Mouse (Mus musculus): ENCODE results near the gene Rrnad1.
"Not testable (repeated sequence)": the region's sequence is repeated elsewhere in the genome, so short reads cannot be mapped to it uniquely, and the experiment has no call there.

The Rrnad1 gene

DNA sequence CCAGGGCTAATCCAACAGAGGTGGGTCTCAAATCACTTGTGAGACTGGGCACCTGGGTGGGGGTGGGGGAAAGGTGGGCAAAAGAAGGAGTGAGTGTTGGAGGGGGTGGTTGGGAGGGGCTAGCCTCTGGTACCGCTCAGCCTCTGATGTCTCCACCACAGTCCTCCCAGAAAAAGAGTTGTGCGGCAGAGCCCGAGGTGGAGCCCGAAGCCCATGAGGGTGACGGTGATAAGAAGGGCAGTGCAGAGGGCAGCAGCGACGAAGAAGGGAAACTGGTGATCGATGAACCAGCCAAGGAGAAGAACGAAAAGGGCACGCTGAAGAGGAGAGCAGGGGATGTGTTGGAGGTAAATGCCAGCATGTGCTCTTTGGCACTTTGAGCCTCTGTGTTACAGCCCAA is 16.6 kb downstream of the Rrnad1 start:
- no peak for DNase-seq (ENCODE audit: low spot score)

DNA sequence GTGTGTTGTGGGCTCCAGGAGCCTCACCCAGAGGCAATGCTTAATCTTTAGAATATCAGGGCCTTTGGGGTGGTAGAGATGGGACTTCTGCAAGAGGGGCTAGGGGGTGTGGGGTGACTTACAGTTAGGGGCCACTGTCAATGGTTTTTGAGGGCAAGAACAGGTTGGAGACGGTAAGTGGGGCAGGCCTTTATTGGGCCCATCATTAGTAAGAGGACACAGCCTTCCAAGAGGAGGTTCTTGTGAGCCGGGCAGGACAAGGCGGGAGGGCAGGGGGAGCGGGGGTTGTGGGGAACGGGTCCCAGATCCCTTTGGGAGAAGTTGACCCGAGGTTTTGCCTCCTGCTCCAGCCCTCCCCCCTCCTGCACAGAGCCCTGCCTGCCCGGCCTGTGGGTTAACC is 17.0 kb downstream of the Rrnad1 start:
- no peak for DNase-seq (ENCODE audit: low spot score)

DNA sequence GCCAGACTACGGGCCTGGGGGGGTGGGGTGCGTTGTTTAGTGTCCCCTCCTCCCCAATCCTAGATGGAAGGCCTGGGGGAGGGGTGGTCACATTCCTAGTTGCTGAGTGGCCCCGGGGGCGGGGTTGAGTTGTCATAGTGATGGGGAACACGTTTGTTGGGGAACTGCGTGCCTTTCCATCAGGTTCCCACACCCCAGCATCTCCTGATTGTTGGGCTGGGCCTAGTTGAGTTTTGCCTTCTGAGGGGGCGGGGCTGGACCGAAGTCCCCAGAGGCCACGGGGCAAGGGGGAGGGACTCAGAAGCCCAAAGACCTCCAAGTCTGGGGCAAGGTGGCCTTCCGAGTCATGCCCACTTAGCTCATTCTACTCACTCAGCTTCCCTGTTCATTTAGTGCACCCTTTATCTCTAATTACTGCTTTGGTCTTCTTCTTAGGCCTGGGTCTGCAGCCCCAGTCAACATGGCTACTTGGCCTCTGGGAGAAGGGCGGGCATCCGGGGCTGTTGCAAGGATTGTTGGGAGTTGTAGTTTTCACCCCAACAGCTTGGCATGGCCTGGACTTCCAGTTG is 19.9 kb downstream of the Rrnad1 start:
- DNase-seq (ENCODE audit: low spot score): peak; percentile 93

DNA sequence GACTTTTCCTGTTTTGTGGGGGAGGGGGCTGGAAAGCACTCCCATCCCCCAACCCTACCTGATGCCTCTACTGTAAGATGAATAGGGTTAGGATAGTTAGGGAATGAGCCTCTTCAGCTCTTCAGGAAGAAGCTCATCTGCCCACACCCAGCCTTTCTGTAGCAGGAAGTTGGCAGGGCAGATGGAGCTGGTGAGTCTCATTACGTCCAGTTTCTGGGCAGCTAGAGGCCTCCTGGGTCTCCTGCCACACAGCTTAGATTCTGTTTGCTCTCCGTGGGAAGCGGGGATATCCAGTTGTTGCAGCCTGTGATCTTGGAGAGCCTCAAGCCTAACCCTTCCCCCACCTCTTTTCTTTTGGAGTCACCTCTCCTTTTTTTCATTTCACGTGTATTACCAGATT is 20.6 kb downstream of the Rrnad1 start:
- DNase-seq (ENCODE audit: low spot score): no peak

DNA sequence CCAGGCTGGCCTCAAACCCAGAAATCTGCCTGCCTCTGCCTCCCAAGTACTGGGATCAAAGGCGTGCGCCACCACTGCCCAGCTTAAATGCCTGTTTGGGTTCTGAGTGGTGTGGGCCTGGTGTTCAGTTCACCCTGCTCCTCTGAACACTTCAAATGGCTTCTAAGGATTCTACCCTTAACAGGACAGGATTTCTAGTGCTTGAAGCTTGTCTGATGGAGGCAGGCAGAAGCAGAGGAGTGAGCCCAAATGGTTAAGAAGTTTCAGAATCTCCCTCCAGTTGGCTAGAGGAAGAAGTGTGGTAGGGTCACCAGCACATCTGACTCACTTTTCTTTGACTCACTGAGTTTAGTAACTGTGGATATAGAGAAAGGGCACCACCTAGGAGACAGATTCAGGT is 21.1 kb downstream of the Rrnad1 start:
- no peak for DNase-seq (ENCODE audit: low spot score)

DNA sequence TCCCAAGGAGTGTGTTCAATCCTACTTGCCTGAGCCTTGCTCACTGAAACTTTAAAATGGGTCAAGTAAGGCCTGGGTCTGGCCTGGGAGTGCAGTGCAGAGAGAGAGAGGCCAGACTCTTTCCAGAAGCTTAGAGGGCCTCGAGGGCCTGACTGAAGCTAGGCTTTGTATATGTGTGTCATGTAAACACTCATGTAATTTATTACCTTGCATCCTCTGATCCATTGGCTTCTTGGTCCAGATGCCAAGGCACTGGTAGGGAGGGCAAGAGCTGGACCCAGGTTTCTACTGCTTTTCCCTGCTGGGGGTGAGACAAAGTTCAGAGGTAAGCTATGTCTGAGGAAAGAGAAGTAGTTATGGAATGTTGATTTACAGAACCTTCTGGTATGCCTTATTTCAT is 22.6 kb downstream of the Rrnad1 start:
- DNase-seq (ENCODE audit: low spot score): no peak

DNA sequence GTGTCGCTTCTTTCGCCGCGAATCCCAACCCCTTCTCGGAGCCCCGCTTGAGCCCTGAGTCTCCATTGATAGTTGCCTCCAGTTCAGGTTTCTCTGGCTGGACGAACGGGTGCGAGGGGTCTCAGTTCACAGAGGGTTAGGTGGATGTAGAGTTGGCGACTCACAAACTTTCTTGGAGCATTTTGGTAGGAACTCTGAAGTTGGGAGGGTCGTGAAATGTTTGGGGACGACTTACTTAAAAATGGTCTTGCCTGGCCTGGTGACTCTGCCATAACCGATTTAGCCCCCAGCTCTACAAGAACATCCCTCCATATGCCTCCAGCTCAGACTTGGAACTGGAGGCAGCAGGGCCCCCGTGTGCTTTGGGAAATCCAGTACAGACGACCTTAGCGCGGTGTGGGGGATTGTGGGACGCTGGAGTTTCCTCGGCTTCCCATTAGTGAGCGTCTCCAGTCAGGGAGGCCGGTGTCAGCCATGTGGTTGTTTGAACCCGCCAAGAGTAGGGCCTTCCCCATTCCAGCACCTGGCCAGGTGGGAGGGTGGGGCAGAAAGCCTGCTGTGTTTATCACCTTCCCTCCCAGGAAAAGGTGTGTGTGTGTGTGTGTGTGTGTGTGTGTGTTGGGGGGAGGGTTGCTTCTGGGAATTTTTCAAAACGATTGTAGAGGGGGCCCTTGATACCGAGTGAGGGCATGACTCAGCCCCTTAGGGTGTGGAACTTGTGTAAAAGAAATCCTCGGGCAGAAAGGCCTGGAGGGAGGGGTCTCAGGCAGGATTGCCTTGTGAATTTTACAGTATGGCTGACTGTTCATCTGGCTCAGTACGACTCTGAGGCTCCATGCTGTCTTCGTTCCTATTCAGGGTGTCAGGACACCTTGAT is 23.3 kb downstream of the Rrnad1 start:
- DNase-seq (ENCODE audit: low spot score): peak; percentile 50

DNA sequence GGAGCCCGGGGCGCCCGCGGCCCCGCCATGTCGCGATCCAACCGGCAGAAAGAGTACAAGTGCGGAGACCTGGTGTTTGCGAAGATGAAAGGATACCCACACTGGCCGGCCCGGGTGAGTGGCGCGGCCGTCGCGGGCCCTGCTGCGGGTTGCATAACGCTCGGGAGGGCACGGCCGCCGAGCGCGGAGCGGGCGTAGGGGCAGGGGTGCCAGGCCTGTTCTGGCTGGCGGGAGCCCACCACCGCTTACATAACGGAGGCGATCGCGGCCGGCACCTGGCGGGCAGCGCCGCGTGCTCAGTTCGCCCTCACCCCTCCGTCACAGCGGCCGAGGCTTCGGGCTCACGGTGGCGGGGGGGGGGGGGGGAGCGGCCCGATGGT is 23.9 kb downstream of the Rrnad1 start:
- DNase-seq (ENCODE audit: low spot score): peak; percentile 44

DNA sequence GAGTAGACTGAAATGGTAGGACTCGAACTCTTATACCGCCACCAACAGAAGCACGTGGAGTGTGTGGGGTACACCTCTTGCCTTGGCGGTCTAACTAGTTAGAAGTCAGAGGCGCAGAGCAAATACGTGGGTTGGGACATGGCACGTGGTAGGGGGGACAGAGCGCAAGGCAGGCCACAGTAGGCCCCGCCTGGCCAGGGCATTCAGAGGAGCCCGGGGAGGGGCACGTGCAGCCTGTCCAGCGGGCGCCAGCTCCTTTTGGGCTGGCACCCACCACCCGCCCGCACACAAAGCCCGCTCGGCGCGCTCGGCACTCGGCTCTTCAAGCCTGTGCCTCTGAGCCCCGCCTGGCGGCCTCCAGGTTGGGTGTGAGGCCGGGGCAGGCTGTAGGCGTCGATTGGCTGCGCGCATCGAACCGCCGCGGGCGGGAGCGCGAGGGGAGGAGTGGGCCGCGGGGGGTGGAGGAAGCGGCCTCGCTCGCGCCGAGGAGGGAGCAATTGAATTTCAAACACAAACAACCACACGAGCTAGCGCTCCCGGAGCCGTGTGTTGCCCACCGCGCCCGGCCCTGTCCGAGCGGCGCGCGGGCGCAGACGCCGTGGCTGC is 24.5 kb downstream of the Rrnad1 start, which contains the start of gene Hdgf:
Hdgf (plus strand) TSS at position 442 of the 606 bp plus-strand sequence.
- DNase-seq (ENCODE audit: low spot score): peak; percentile 86

DNA sequence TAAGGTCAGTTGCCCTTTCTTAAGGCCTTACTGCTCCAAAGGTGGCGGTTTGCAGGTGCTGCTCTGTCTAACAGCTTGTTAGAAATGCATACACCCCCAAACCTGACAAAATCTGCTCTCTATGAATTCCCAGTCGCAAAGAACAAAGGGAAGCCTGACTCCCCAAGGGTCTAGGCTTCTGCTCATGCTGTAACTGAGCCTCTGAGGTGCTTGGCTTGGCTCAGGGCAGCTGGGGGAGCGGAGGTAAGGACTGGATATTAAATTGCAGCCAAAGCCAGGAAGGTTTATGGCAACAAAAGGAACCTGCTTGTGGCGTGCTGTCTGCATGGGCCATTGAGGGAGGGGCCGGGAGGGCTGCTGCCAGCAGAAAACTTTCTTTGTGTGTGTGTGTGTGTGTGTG is 26.7 kb downstream of the Rrnad1 start:
- DNase-seq (ENCODE audit: low spot score): no peak

DNA sequence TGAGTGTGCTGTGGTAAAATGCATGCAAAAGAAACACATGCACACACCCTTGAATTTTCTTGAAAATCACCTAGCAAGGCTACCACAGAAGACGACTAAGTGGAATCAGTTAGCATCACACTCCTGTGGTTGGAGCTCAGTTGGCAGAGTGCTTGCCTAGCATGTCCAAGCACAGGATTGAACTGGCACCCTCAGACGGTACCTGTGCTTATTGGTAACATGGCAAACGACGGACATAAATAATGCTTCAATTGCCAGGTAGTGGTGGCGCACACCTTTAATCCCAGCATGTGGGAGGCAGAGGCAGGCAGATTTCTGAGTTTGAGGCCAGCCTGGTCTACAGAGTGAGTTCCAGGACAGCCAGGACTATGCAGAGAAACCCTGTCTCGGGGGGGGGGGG is 28.6 kb downstream of the Rrnad1 start:
- not testable (repeated sequence) for DNase-seq (ENCODE audit: low spot score)

DNA sequence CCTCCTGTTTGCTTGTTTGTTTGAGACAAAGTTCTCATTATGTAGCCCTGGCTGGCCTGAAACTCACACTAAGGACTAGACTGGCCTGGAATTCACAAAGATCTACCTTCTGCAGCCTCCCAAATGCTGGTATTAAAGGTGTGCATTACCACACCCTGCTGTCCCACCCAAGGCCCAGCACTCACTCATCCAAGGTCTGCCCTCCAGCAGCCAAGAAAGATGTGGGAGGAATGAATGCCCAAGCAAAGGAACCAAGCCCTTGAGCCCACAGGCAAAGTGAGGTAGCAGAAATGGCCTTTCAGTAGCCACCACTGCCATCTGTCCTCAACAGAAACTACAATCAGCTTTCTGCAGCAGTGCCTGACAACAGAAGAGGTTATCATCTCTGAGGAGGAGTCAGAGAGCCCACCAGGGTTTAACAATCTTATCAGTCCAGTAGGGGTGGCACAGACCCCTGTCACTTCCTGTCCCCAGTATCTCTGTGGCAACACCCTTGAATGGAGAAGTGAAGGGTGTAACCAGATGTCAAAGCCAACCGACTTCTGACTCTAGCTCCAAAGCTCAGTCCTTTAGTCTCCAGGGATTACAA is 29.4 kb downstream of the Rrnad1 start:
- no peak for DNase-seq (ENCODE audit: low spot score)

DNA sequence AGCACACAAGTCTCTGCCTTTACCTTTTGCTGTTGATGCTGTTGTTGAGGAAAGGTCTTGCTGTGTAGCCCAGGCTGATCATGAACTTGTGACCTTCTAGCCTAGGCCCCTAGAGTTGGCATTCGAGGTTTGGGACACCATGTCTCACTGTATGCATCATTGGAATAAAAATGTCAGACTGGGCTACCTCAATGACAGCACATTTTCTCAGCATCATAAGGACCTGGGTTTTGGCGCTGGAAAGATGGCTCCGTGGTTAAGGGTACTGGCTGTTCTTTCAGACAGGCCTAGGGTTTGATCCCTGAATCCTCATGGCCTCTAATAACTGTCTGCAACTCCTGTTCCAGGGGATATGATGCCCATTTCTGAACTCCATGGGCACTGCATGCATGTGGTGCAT is 30.7 kb downstream of the Rrnad1 start:
- no peak for DNase-seq (ENCODE audit: low spot score)

DNA sequence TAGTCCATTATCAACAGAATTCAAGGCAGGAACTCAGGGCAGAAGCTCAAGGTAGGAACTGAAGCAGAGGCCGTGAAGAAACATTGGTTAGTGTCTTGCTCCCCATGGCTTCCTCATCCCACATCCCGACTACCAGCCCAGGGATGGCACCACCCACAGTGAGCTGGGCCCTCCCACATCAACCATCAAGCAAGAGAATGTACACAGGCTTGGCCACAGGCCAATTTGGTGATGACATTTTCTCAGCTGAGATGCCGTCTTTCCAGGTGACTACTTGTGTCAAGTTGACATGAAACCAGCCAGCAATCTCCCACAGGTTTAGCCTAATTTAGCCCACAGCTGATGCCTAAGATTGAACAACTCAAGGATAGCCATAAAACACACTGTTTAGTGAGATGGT is 31.3 kb downstream of the Rrnad1 start:
- DNase-seq (ENCODE audit: low spot score): no peak

DNA sequence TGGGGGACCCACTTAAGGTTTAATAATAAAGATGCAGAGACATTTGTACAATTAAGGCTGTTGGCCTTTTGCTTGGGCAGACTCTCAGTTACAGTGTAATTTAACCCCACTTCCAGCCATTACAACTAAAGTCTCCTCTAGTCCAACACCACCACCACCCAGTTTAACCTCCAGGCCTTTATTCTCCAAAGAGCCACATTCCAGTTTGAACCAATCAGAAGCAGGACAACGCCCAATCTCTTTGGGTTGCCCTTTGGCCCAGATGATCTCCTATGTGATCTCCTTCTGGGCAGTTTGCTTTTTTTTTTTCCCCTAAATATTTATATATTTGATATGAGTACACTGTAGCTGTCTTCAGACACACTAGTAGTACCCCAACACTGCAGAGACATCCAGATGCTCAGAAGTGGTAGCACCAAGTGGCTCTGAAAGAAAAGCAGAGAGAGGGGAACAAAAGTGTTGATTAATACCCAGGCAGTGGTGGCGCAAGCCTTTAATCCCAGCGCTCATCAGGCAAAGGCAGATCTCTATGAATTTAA is 37.1 kb downstream of the Rrnad1 start:
- DNase-seq (ENCODE audit: low spot score): no peak

DNA sequence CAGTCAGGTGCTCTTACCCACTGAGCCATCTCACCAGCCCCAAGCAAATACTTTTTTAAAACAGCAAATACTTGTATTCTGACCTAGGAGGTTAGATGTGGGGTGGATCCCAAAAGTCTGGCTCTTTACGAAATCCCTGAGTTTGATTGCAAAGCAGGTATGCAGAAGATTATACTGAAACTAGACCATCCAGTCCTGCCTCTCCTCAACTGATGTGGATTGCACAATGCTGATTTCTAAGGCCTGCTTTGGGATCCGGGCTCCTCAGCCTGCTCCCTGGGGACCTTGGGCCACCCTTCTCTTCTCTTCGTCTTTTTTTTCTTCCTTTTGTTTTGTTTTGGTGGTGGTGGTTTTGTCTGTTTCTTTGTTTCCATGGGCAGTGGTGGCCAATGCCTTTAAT is 39.0 kb downstream of the Rrnad1 start:
- no peak for DNase-seq (ENCODE audit: low spot score)

DNA sequence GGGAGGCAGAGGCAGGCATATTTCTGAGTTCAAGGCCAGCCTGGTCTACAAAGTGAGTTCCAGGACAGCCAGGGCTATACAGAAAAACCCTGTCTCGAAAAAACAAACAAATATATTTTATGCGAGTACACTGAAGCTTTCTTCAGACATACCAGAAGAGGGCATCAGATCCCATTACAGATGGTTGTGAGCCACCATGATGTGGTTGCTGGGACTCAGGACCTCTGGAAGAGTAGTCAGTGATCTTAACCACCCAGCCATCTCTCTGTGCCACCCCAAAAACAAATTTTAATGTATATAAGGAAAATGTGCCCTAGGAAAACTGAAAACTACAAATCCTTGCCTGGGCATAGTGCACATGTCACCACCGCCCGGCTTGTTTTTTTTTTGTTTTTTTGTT is 43.1 kb downstream of the Rrnad1 start:
- not testable (repeated sequence) for DNase-seq (ENCODE audit: low spot score)

DNA sequence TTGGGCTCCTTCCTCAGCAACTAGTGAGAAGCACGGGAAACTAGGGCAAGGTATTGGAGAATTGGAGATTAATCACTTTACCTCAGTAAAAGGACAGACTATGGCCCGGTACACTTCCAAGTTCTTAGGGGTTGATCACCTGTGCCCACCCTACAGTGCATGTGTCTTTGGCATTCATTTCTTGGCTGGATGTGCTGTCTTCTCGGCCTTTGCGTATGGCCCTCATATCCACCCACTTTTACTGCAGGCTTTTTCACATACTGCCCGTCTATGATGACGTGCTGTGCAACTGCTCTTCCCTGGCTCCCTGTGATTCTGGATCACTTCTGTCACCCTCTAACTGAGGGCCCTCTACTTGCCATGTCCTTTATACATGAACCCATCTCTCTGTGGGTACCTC is 44.1 kb downstream of the Rrnad1 start:
- no peak for DNase-seq (ENCODE audit: low spot score)

DNA sequence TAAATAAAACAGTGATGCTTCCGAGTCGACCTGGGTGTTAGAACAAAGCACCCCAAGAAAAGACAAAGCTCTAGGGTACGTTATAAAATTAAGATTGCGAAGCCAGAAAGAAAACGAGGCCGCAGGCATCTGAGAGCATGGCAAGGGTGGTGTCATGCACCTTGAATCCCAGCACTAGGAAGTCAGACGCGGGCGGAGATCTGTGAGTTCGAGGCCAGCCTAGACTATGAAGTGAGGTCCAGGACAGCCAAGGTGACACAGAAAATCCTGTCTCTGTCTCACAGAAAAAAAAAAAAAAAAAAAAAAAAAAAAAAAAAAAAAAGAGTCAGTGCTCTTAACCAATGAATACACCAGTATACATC is 44.5 kb downstream of the Rrnad1 start:
- DNase-seq (ENCODE audit: low spot score): peak; percentile 22

DNA sequence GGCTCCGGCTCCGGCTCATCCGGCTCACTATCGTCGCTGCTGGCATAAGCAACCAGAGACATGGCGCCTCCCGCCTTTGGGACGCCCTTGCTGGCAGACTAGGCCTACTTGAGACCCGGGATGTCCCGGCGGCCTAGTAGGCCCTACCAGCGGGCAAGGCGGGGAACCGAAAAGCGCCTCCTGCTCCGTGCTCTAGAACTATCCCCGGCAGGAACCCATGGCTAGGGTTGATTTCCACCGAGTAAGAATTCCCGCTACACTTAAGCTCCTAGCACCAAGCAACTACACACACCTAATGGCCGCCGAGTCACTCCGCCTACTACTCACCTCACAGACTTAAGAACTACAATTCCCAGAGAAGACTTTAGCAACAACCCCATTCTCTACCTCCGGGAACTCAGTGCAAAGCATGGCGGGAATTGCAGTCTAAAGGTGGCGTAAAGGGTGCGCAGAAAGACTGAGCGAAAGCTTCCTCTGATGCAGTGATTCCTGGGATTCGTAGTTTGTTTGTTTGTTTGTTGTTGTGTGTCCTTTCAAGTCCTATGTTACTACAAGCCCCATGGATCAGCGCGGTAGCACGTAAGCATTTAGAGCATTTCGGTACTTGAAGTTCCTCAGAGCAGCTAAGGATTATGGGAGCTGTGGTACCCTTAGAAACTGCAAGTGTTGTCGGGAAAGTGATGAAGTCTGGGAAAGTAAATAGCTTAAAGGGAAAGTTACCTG is 45.1 kb downstream of the Rrnad1 start, which contains the start of gene Prcc:
Prcc (minus strand) TSS at position 328 of the 723 bp plus-strand sequence.
- DNase-seq (ENCODE audit: low spot score): peak; percentile 58

DNA sequence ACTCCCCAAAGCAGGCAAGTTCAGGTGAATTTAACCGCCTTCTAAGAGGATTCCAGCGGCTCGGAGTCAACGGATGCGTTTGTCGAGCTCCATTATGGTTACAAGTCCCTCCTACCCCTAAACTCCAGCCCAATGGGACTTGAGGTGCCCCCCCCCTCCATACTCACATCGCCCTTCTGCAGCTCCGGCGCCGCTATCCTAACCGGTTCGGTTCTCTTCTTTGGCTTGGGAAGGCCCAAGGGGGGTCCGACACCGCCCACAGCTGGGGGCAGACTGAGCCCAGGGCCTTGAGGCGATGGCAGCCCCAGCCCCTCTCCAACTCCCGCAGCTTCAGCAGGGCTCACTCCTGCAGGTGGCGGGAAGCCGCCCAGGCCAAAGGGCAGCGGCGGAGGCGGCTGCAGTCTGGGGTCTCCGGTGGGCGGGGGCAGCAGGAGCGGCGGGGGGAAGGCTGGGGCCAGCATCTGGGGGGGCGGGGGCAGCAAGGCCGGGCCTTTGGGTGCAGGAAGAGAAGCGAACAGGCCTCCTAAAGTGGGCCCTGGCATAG is 45.7 kb downstream of the Rrnad1 start:
- peak; percentile 31 for DNase-seq (ENCODE audit: low spot score)

DNA sequence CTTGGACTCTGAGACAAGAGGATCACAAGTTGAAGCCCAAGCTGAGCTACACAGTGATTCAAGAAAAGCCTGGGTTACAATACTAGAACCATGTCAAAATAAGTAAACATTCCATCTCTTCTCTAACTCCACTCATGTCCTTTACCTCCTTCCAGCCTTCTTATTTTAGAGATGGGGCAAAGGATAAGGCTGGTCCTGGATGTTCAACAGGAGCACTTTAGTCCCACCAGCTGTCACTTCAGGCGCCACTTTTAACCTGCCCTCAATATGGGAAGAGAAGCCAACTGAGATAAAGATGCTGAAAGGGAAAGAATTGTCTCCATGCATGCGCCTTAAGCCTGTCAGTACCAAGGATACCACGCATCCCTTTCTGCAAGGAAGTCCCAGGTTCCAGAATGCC is 46.2 kb downstream of the Rrnad1 start:
- no peak for DNase-seq (ENCODE audit: low spot score)

All from urinary bladder, postnatal 25 days (tissue).